Mouse (Mus musculus) adrenal gland, postnatal 0 days (tissue): ENCODE results near the gene Casp1. TPM values are rescaled to one million over a fixed set of nuclear protein-coding genes. Genes with fewer than 3 reads are reported as not detected.

Experiments
- polyA plus RNA-seq: library from polyadenylated mRNA; unstranded; fragments of >200 nt; fragmentation: Nextera tagmentation; extraction: Ambion mirVana; gene quantifications from 2 replicates; pipeline ENCODE4 v1.2.1, GENCODE M21; 2015

Gene Casp1
- polyA plus RNA-seq = 3.0 and 3.8 TPM in 2 replicates

DNA sequence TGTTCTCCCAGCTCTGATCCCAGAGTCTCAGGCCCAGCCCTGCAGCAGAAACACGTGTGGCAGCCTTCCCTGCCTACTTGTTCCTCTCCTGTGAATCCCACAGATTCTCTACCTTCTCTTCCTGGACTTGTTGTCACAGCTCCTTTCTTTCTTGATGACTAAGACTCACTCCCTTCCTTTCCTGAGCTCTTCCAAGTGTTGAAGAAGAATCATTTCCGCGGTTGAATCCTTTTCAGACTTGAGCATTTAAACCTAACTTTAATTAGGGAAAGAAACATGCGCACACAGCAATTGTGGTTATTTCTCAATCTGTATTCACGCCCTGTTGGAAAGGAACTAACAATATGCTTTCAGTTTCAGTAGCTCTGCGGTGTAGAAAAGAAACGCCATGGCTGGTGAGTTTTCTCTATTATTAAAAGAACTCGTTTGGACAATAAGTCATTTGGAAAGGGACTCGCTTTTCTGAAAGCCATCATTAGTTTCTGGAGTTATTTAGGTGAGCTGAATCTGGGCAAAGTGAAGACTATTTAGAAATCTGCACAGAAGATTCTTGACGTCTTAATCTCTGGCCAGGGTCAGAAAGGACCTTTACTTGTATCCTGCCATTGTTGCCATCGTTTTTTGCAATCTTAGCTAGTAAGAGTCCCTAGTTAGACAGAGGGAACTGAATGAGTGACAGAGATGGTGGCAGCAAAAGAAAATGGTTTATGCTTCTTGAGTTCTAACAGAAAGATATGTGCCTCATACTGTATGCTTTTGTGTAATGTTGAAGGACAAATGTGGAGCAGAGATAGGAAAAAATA is at the start of gene Casp1:
Gene Casp1 (plus strand): TSS at position 189 of the 803 bp plus-strand sequence.

DNA sequence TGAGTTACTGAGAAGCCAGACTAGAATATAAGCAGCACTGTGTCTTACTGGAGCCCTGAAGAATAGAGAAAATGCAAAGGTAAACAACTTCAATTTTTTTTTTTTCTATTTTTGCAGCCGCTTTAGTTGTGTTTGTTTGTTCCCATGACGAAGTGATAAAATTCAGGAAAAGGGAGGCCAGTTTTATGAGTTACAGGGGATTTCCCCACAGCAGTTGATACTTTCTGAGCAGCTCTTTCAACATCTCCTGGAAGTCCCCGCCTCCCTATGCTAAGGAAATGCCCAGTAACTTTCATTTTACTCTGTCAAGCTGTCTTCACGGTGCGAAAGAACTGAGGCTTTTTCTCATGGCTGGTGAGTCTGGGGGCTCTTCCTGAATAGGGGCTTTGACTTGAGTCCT is 10.2 kb downstream of the Casp1 start, which contains the start of gene Casp4:
Gene Casp4 (plus strand): TSS at position 268 of the 400 bp plus-strand sequence.

DNA sequence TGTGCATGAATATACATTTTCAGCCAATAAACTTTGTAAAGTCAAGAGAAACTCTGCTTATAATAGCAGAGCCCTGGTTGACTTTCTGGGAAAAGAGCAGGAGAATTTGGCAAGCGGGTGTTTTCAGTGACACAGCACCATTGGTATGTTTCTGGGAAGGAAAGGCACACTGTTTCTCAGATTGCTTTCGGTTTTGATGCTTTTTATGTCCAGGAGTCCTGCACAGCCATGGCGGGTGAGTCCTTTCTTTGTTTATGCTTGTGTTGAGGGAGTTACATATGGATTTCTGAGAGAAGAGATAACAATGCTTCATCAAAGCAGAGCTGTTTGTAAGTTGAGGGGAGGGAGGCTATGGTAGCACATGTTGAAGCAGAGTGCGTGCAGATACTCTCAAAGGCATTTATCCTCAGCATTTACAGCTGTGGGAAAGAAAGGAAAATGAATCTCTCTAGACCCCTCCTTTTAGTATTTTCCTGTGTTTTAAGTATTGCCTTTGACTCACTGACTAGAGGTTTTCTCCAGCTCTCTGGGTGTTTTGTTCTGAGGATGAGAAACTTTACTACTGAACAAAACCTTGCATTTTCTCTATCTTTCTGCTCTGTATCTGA is 47.1 kb downstream of the Casp1 start, which contains the start of gene Casp12:
Gene Casp12 (plus strand): TSS at position 140 of the 608 bp plus-strand sequence.

Other genes with a start within 250 kb of the Casp1 start
- gene Casp4, start 10.3 kb downstream of the Casp1 start, polyA plus RNA-seq = 6.3 and 9.3 TPM in 2 replicates
- 39.9 and 43.5 TPM in 2 replicates for gene Casp12, start 46.9 kb downstream of the Casp1 start, polyA plus RNA-seq